Mouse (Mus musculus): ENCODE measurements around the gene Vmn1r74. TPM values are rescaled to one million over a fixed set of nuclear protein-coding genes. Genes with fewer than 3 reads are reported as not detected.

The Vmn1r74 gene
- polyA plus RNA-seq (2014; fragmentation: Illumina TruSeq; extraction: RNeasy Lipid Tissue Mini Kit (QIAGEN cat#74804); ENCODE audit: low read depth, low replicate concordance) = not detected

DNA sequence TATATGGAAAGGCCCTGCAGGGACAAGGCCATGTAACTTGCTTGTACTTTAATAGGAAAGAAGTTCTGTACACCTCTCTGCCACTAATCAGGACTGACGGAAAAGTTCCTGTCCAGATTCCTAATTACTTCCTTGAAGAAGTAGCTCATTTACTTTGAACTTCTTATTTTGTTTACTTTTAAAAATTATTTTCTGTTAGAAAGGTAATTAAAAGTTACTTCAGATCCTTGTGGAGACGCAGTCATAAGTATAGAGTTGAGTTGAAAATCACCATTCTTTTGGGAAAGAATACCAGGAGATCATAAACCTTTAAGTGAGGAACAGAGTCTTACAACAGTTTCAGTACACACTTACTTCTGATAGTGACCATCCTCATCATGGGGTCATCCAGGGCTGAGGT is at the start of gene Vmn1r74:
Vmn1r74 (plus strand) TSS at position 301 of the 400 bp plus-strand sequence.

DNA sequence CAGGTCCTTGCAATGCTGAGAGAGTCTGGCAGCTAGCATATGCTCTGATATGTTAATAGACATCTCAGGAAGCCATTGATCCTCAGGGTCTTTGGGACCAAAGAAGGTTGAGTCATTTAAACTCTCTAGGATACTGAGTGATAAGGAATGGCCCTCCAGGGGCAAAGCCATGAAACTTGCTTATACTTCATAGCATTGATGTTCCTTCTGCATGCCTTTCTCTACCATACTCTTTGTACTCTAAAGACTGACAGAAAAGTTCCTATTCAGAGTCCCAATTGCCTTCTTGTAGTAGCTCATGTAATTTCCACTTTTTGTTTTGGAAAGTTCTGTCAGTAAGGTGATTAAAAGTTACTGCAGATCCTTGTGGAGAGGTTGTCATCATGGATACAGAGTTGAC is 40.5 kb downstream of the Vmn1r74 start, which contains the start of gene Vmn1r75:
Vmn1r75 (plus strand) TSS at position 301 of the 400 bp plus-strand sequence.

Other genes with a start within 250 kb of the Vmn1r74 start
- gene Zscan4-ps3, start 224.7 kb upstream of the Vmn1r74 start, polyA plus RNA-seq (2014; fragmentation: Illumina TruSeq; extraction: RNeasy Lipid Tissue Mini Kit (QIAGEN cat#74804); ENCODE audit: low read depth, low replicate concordance) = not detected
- not detected for gene Vmn1r72, start 153.8 kb upstream of the Vmn1r74 start, polyA plus RNA-seq (2014; fragmentation: Illumina TruSeq; extraction: RNeasy Lipid Tissue Mini Kit (QIAGEN cat#74804); ENCODE audit: low read depth, low replicate concordance)
- not detected for gene Vmn1r73, start 103.7 kb upstream of the Vmn1r74 start, polyA plus RNA-seq (2014; fragmentation: Illumina TruSeq; extraction: RNeasy Lipid Tissue Mini Kit (QIAGEN cat#74804); ENCODE audit: low read depth, low replicate concordance)
- not detected for gene Vmn1r75, start 40.6 kb downstream of the Vmn1r74 start, polyA plus RNA-seq (2014; fragmentation: Illumina TruSeq; extraction: RNeasy Lipid Tissue Mini Kit (QIAGEN cat#74804); ENCODE audit: low read depth, low replicate concordance)
- gene Vmn1r76, start 104.2 kb downstream of the Vmn1r74 start, polyA plus RNA-seq (2014; fragmentation: Illumina TruSeq; extraction: RNeasy Lipid Tissue Mini Kit (QIAGEN cat#74804); ENCODE audit: low read depth, low replicate concordance) = not detected
- not detected for gene Vmn1r77, start 202.8 kb downstream of the Vmn1r74 start, polyA plus RNA-seq (2014; fragmentation: Illumina TruSeq; extraction: RNeasy Lipid Tissue Mini Kit (QIAGEN cat#74804); ENCODE audit: low read depth, low replicate concordance)